Mouse (Mus musculus) embryonic fibroblast, embryonic 13.5 days (primary cell): Measurements from ENCODE around the gene Cyp4f18.
"Not testable (repeated sequence)": the region's sequence is repeated elsewhere in the genome, so short reads cannot be mapped to it uniquely, and the experiment has no call there.

Source experiments
- CTCF ChIP-seq: IDR thresholded peaks from 2 replicates; pipeline ENCODE4 v1.5.1; 2011; ENCODE audit warnings: mild to moderate bottlenecking, control low read depth, low read length, moderate library complexity, borderline replicate concordance; ENCODE audit not compliant: insufficient read depth
- POLR2A ChIP-seq: IDR thresholded peaks from 2 replicates; pipeline ENCODE4 v1.6.1; 2011; ENCODE audit warnings: low read depth, mild to moderate bottlenecking, control low read depth, low read length, moderate library complexity

- not testable (repeated sequence) for TF ChIP-seq POLR2A, CTCF
Observed at GRCm38 (mm10) chr8:72013506-72014228, 4.2 kb upstream of the Cyp4f18 start.
